8 mouse cellular contexts compared by ENCODE assay signal in the genomic region with DNA sequence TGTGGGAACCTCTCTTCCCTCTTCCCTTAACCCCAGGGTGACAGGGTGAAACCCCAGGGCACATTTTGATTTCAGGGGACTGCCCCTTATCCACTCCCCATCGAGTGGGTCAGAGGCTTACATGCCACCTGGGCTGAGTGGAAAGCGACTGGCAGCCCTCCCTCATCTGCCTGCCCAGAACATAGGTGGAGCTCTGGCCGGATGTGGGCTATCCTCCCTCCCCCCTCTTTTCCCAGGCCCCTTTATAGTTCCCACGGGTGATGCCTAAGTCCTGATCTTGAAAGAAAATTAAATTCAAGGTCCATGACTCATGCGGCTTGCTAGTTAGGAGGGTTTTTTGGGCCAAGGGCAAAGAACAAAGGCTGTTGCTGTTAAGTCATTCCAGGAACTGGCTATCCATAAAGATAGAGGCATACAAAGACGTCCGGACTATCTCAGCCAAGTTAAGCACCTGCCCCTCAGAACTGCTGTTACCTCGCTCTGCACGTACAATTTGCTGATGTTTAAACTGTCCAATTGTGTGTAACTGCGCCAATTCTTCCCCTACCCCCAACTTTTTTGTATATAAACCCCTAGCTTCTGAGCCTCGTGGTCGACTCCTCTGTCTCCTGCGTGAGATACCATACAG.
DNase-seq lines count a peak whose midpoint lies in the region; ATAC-seq and TF ChIP-seq lines count a peak whose summit lies in the region.
"Not testable (repeated sequence)": the region's sequence is repeated elsewhere in the genome, so short reads cannot be mapped to it uniquely, and the experiment has no call there.

No protein-coding gene starts in this region.

- in situ Hi-C loops in Patski (cut with MboI; ENCODE audit: low pct_unique_long_range_greater_than_20kb), result loop anchor here (5.0 kb wide), 1 partner anchor 198 kb away; no protein-coding TSS in a partner anchor

- CTCF ChIA-PET in Patski (lab: Charles Lee), result not testable (repeated sequence)

- peak; percentile 47 for ATAC-seq in Patski
- peak; percentile 95 for ATAC-seq in intestine, embryonic 16.5 days

- H3K27ac ChIP-seq in intestine, embryonic 16.5 days (ENCODE audit: low read length), result peak overlapping the region; percentile 63

- H3K36me3 ChIP-seq in intestine, embryonic 16.5 days (ENCODE audit: control insufficient read depth, insufficient read depth, low read length), result not testable (repeated sequence)

- H3K4me3 ChIP-seq in intestine, embryonic 16.5 days (ENCODE audit: low read length), result not testable (repeated sequence)

- POLR2A ChIA-PET in Patski (lab: Charles Lee), result not testable (repeated sequence)

- DNase-seq in 3T3-L1 (ENCODE audit: low read depth, low spot score) (peak; percentile 80), Patski (ENCODE audit: low read depth, low spot score) (peak; percentile 64)
- peak; percentile 42 for DNase-seq in adrenal gland, postnatal 25 days
- peak; percentile 1 to 13 for DNase-seq in kidney, postnatal 36 days
- DNase-seq in lung, postnatal 25 days (ENCODE audit: low spot score), result peak; percentile 36
- peak; percentile 32 to 38 for DNase-seq in spleen, postnatal 36 days (ENCODE audit: low spot score in 2 of 2)
- peak; percentile 18 to 22 for DNase-seq in thymus, postnatal 10 days (ENCODE audit: low spot score in 2 of 2)

- H3K27me3 ChIP-seq in Patski; intestine, embryonic 16.5 days (replicated peaks; ENCODE audit: control insufficient read depth, insufficient read depth, low read length): not testable (repeated sequence)

- H3K4me2 ChIP-seq in intestine, embryonic 16.5 days (ENCODE audit: low read depth, low read length), result not testable (repeated sequence)

- H3K4me1 ChIP-seq in intestine, embryonic 16.5 days (ENCODE audit: control insufficient read depth, insufficient read depth, low read length), result not testable (repeated sequence)

- H3K9ac ChIP-seq in intestine, embryonic 16.5 days (ENCODE audit: low read depth, low read length), result not testable (repeated sequence)

- not testable (repeated sequence) for H3K9me3 ChIP-seq in intestine, embryonic 16.5 days (ENCODE audit: control insufficient read depth, low read length)

- not testable (repeated sequence) for TF ChIP-seq CTCF in Patski (IDR thresholded peaks at IDR 0.05)

- WGBS in intestine, embryonic 16.5 days, result 55% methylated on average over 13 of the region's 13 CpGs

Comparison
In these comparisons a context has a peak if more than half of its experiments do, and no peak if none do; other contexts are left out.
1. DNase-seq: peak in every context shown above with its lines; median percentile 80 in 3T3-L1; 64 in Patski; 42 in adrenal gland, postnatal 25 days; 36 in lung, postnatal 25 days; 35 in spleen, postnatal 36 days; 20 in thymus, postnatal 10 days; 7 in kidney, postnatal 36 days.